Mouse (Mus musculus) liver, embryonic 15.5 days (tissue): ENCODE measurements around the gene Snapin. TPM values are rescaled to one million over a fixed set of nuclear protein-coding genes. Genes with fewer than 3 reads are reported as not detected.

Experiments
- ATAC-seq: fragments of 200-750 bp; cut with Nextera tagmentation; 2 replicates; pipeline ENCODE4 v1.8.0; 2017; ENCODE audit warnings: moderate number of reproducible peaks, mild to moderate bottlenecking, moderate library complexity; ENCODE audit not compliant: insufficient read depth
- H3K27ac ChIP-seq: fragments of 300-500 bp; sonication (generic); replicated peaks from 2 replicates; pipeline ENCODE4 v1.5.1; 2015; ENCODE audit warnings: mild to moderate bottlenecking, inconsistent platforms
- H3K27me3 ChIP-seq: fragments of 300-500 bp; sonication (generic); 2 replicates; pipeline ENCODE4 v1.6.1; 2015; ENCODE audit warnings: mild to moderate bottlenecking, inconsistent platforms
- H3K36me3 ChIP-seq: fragments of 300-500 bp; sonication (generic); replicated peaks from 2 replicates; pipeline ENCODE4 v1.6.1; 2015; ENCODE audit warnings: moderate library complexity, mild to moderate bottlenecking, inconsistent platforms
- H3K4me1 ChIP-seq: fragments of 300-500 bp; sonication (generic); replicated peaks from 2 replicates; pipeline ENCODE4 v1.6.1; 2015; ENCODE audit warnings: inconsistent platforms
- H3K4me2 ChIP-seq: fragments of 300-500 bp; sonication (generic); 2 replicates; pipeline ENCODE4 v1.6.1; 2015; ENCODE audit warnings: moderate library complexity, mild to moderate bottlenecking, inconsistent platforms
- H3K4me3 ChIP-seq: fragments of 300-500 bp; sonication (generic); replicated peaks from 2 replicates; pipeline ENCODE4 v1.5.1; 2015; ENCODE audit warnings: mild to moderate bottlenecking, inconsistent platforms
- H3K9ac ChIP-seq: fragments of 300-500 bp; sonication (generic); 2 replicates; pipeline ENCODE4 v1.6.1; 2015; ENCODE audit warnings: moderate library complexity, mild to moderate bottlenecking, inconsistent platforms
- H3K9me3 ChIP-seq: fragments of 300-500 bp; sonication (generic); replicated peaks from 2 replicates; pipeline ENCODE4 v1.6.1; 2016; ENCODE audit warnings: inconsistent platforms
- WGBS: fragments of 180-500 bp; shearing (Covaris S2); methylation state at CpG from one replicate; pipeline ENCODE4 v1.1.7; 2015; ENCODE audit warnings: mixed read lengths; ENCODE audit not compliant: insufficient replicate concordance; 5-methylcytosine and 5-hydroxymethylcytosine counted together
- polyA plus RNA-seq: library from polyadenylated mRNA; unstranded; fragments of >200 nt; fragmentation: Nextera tagmentation; extraction: Ambion mirVana; gene quantifications from 2 replicates; pipeline ENCODE4 v1.2.1, GENCODE M21; 2015

Snapin gene
- polyA plus RNA-seq, 1 experiment from 2014 or later: 17.8 TPM

DNA sequence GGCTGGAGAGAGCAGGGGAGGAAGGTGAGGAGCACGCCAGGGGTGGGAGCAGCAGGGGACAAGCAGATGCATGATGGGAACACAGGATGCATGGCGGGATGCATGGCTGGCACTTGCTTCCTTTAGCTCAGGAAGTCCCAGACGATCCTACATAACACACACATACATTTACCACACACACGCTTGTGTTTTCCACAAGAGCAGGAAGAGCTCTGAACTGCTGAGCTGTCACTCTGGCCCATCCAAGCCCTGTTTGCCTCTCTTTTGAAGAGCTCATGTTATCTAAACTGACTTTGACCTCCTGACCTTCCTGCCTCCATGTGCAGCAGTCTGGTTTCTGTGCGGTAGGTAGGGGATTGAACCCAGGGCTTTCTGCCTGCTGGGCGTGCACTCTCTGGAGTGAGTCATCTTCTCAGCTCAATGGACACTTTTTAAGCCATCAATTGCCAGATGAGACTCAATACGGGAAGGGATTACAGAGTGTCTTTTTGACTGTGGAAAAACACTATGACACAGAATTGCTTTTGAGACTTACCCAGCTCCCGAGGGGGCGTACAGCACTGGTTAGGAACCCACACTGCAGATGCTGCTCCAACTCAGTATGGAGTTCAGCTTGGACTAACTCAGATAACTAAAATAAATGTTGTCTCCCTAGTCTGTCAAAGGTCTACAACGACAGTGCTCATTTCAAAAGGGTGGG lies 39.3 kb downstream of the Snapin start:
- WGBS: 35% methylated on average over 10 of the region's 10 CpGs
- peak; percentile 40 for ATAC-seq
- Histone ChIP-seq H3K4me1 (peaks cover 19% of the 10 kb centered on the region), H3K9ac (no peak overlapping the region), H3K4me3 (peak overlapping the region; percentile 21; the same call in 1 of the 2 replicates), H3K4me2 (peak overlapping the region; percentile 42), H3K36me3 (no peaks in the 10 kb centered on the region), H3K27me3 (peaks cover 8% of the 10 kb centered on the region; the same call in 1 of the 2 replicates), H3K27ac (no peak overlapping the region), H3K9me3 (no peaks in the 10 kb centered on the region)

DNA sequence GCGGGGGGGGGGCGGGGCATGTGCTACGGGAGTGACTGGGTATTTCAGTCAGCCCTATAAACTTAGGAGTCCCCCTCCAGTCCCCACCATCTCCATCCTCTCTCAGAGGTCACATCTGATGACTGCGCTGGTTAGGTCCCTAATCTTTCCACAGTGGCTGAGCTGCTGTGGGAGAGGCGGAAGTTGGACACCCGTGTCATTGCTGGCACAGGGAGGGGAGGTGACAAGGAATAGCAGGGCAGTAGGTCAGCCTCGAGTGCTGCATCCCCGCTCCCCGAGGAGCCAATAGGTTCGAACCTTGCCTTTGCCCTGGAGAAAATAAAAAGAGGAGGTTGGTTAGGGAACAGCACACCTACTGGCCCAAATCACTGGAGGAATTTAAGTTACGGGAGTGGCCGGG lies 40.0 kb downstream of the Snapin start:
- H3K9me3 ChIP-seq: no peaks in the 10 kb centered on the region
- peaks cover 25% of the 10 kb centered on the region for H3K4me1 ChIP-seq
- no peak overlapping the region for H3K27ac ChIP-seq
- peak overlapping the region; percentile 42 for H3K4me2 ChIP-seq
- WGBS: 31% methylated on average over 12 of the region's 12 CpGs
- H3K27me3 ChIP-seq: peaks cover 8% of the 10 kb centered on the region; the same call in 1 of the 2 replicates
- H3K36me3 ChIP-seq: no peaks in the 10 kb centered on the region
- peak overlapping the region; percentile 21; the same call in 1 of the 2 replicates for H3K4me3 ChIP-seq
- no peak for ATAC-seq
- H3K9ac ChIP-seq: no peak overlapping the region

GRCm38 (mm10) chr3:90448626-90449025 lies 42.2 kb downstream of the Snapin start:
- Histone ChIP-seq H3K27ac (no peak overlapping the region), H3K4me1 (peaks cover 32% of the 10 kb centered on the region), H3K36me3 (no peaks in the 10 kb centered on the region), H3K4me3 (no peak overlapping the region), H3K27me3 (peaks cover 8% of the 10 kb centered on the region; the same call in 1 of the 2 replicates), H3K9me3 (no peaks in the 10 kb centered on the region), H3K9ac (no peak overlapping the region), H3K4me2 (no peak overlapping the region)
- WGBS: 59% methylated on average over 6 of the region's 6 CpGs
- no peak for ATAC-seq

- H3K36me3 ChIP-seq: no peaks in the 10 kb centered on the region
- H3K4me3 ChIP-seq: 0 out of 2 replicates have a peak overlapping the region, but pooled peaks have one; percentile 36
- peak overlapping the region; percentile 34 for H3K27ac ChIP-seq
- H3K9me3 ChIP-seq: no peaks in the 10 kb centered on the region
- H3K9ac ChIP-seq: no peak overlapping the region
- peak overlapping the region; percentile 63; the same call in 1 of the 2 replicates for H3K4me2 ChIP-seq
- ATAC-seq: no peak
- WGBS: 51% methylated on average over 7 of the region's 7 CpGs
- peaks cover 32% of the 10 kb centered on the region for H3K4me1 ChIP-seq
- peaks cover 3% of the 10 kb centered on the region; the same call in 1 of the 2 replicates for H3K27me3 ChIP-seq
Measured at GRCm38 (mm10) chr3:90447123-90447494, 43.7 kb downstream of the Snapin start.

GRCm38 (mm10) chr3:90446389-90447122 lies 44.3 kb downstream of the Snapin start:
- no peaks in the 10 kb centered on the region for H3K27me3 ChIP-seq
- H3K4me3 ChIP-seq: peak overlapping the region; percentile 36
- no peaks in the 10 kb centered on the region for H3K36me3 ChIP-seq
- ATAC-seq: peak; percentile 76
- peaks cover 29% of the 10 kb centered on the region for H3K4me1 ChIP-seq
- 0 out of 2 replicates have a peak overlapping the region, but pooled peaks have one; percentile 9 for H3K9ac ChIP-seq
- H3K4me2 ChIP-seq: peak overlapping the region; percentile 63
- WGBS: 3% methylated on average over 17 of the region's 17 CpGs
- peak overlapping the region; percentile 34 for H3K27ac ChIP-seq
- H3K9me3 ChIP-seq: no peaks in the 10 kb centered on the region

GRCm38 (mm10) chr3:90445417-90446200 lies 45.2 kb downstream of the Snapin start:
- Histone ChIP-seq H3K9ac (no peak overlapping the region), H3K27me3 (no peaks in the 10 kb centered on the region), H3K9me3 (no peaks in the 10 kb centered on the region), H3K4me1 (peaks cover 20% of the 10 kb centered on the region), H3K27ac (peak overlapping the region; percentile 53; the same call in 1 of the 2 replicates), H3K4me3 (0 out of 2 replicates have a peak overlapping the region, but pooled peaks have one; percentile 36), H3K4me2 (peak overlapping the region; percentile 63), H3K36me3 (no peaks in the 10 kb centered on the region)
- no peak for ATAC-seq
- WGBS: 56% methylated on average over 11 of the region's 11 CpGs

DNA sequence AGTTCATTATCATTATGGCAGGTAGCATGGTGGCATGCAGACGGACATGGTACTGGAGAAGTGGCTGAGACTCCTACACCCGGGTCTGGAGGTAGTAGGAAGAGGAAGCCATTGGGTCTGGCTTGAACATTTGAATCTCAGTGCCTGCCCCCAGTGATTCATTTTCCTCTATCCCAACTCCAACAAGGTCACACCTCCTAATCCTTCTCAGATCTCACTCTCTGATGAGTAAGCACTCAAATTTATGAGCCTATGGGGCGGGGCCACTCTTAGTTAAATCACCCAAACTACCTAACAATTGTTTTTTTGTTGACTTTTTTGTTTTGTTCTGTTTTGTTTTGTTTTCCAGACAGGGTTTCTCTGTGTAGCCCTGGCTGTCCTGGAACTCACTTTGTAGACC lies 46.9 kb downstream of the Snapin start:
- Histone ChIP-seq H3K9ac (no peak overlapping the region), H3K4me2 (no peak overlapping the region), H3K4me1 (peaks cover 17% of the 10 kb centered on the region), H3K27ac (no peak overlapping the region), H3K27me3 (no peaks in the 10 kb centered on the region), H3K9me3 (no peaks in the 10 kb centered on the region), H3K36me3 (no peaks in the 10 kb centered on the region), H3K4me3 (no peak overlapping the region)
- WGBS: 61% methylated on average over 3 of the region's 3 CpGs
- no peak for ATAC-seq

DNA sequence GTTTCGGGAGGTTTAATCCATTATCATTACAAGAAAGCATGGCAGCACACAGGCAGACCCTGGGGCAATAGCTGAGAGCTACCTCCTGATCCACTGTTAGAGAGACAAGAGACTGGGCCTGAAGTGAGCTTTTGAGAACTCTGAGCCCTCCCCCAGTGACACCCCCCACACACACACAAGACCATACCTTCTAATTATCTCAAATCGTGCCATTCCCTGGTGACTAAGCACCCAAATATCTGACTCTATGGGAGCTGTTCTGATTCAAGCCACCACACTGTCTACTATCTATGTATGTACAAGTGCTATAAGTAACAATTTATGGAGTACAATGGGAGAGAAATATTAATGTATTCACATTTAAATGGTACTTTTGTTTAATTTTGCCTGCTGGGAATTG lies 50.1 kb downstream of the Snapin start:
- peaks cover 5% of the 10 kb centered on the region for H3K4me1 ChIP-seq
- ATAC-seq: no peak
- H3K4me3 ChIP-seq: no peak overlapping the region
- H3K9me3 ChIP-seq: no peaks in the 10 kb centered on the region
- 60% methylated on average over 2 of the region's 2 CpGs for WGBS
- H3K27me3 ChIP-seq: no peaks in the 10 kb centered on the region
- no peak overlapping the region for H3K9ac ChIP-seq
- H3K36me3 ChIP-seq: no peaks in the 10 kb centered on the region
- H3K4me2 ChIP-seq: no peak overlapping the region
- H3K27ac ChIP-seq: no peak overlapping the region

Other genes with a start within 250 kb of the Snapin start
- gene Creb3l4, start 247.5 kb downstream of the Snapin start, polyA plus RNA-seq: 0.37 and 0.47 TPM in 2 replicates
- 27.6 and 28.1 TPM in 2 replicates for gene Slc39a1, start 242.9 kb downstream of the Snapin start, polyA plus RNA-seq
- 6.1 and 7.9 TPM in 2 replicates for gene Crtc2, start 236.9 kb downstream of the Snapin start, polyA plus RNA-seq
- gene Dennd4b, start 225.8 kb downstream of the Snapin start, polyA plus RNA-seq: 2.3 and 2.6 TPM in 2 replicates
- gene Gatad2b, start 197.9 kb downstream of the Snapin start, polyA plus RNA-seq: 3.4 and 3.5 TPM in 2 replicates
- gene Slc27a3, start 101.1 kb downstream of the Snapin start, polyA plus RNA-seq: 1.5 and 1.7 TPM in 2 replicates
- 9.2 and 9.9 TPM in 2 replicates for gene Ints3, start 57.4 kb downstream of the Snapin start, polyA plus RNA-seq
- 3.7 and 4.8 TPM in 2 replicates for gene Npr1, start 25.2 kb downstream of the Snapin start, polyA plus RNA-seq
- gene Ilf2, start 14.9 kb downstream of the Snapin start, polyA plus RNA-seq: 48.2 and 50.8 TPM in 2 replicates
- 49.8 and 51.6 TPM in 2 replicates for gene Chtop, start 18.5 kb upstream of the Snapin start, polyA plus RNA-seq
- gene S100a1, start 23.4 kb upstream of the Snapin start, polyA plus RNA-seq: 24.3 and 24.4 TPM in 2 replicates
- gene S100a13, start 23.4 kb upstream of the Snapin start, polyA plus RNA-seq: 16.1 and 18.9 TPM in 2 replicates
- not detected in 2 replicates for gene S100a14, start 35.8 kb upstream of the Snapin start, polyA plus RNA-seq
- 32.3 and 34.4 TPM in 2 replicates for gene S100a16, start 46.2 kb upstream of the Snapin start, polyA plus RNA-seq
- not detected in 2 replicates for gene S100a3, start 69.5 kb upstream of the Snapin start, polyA plus RNA-seq
- not detected in 2 replicates for gene S100a2, start 99.2 kb upstream of the Snapin start, polyA plus RNA-seq
- not detected in 2 replicates for gene Gm42674, start 110.9 kb upstream of the Snapin start, polyA plus RNA-seq
- gene S100a4, start 112.7 kb upstream of the Snapin start, polyA plus RNA-seq: 1.7 and 2.3 TPM in 2 replicates
- not detected in 2 replicates for gene S100a5, start 117.5 kb upstream of the Snapin start, polyA plus RNA-seq
- gene S100a6, start 121.8 kb upstream of the Snapin start, polyA plus RNA-seq: 14.2 and 15.9 TPM in 2 replicates
- gene S100a7a, start 163.0 kb upstream of the Snapin start, polyA plus RNA-seq: not detected in 2 replicates
- gene S100a8, start 177.9 kb upstream of the Snapin start, polyA plus RNA-seq: 1,899 and 2,323 TPM in 2 replicates
- 1,494 and 1,522 TPM in 2 replicates for gene S100a9, start 204.7 kb upstream of the Snapin start, polyA plus RNA-seq
- not detected in 2 replicates for gene Pglyrp4, start 235.9 kb upstream of the Snapin start, polyA plus RNA-seq